Mouse (Mus musculus) cerebellum, adult 11-12 months (tissue): ENCODE data around the gene Sstr3.
A peak's percentile ranks its signal among the peaks of the same experiment; 100 is the strongest.

Source experiments
- DNase-seq: peaks from one replicate; pipeline ENCODE4 v3.0.0; 2022

Gene Sstr3

DNA sequence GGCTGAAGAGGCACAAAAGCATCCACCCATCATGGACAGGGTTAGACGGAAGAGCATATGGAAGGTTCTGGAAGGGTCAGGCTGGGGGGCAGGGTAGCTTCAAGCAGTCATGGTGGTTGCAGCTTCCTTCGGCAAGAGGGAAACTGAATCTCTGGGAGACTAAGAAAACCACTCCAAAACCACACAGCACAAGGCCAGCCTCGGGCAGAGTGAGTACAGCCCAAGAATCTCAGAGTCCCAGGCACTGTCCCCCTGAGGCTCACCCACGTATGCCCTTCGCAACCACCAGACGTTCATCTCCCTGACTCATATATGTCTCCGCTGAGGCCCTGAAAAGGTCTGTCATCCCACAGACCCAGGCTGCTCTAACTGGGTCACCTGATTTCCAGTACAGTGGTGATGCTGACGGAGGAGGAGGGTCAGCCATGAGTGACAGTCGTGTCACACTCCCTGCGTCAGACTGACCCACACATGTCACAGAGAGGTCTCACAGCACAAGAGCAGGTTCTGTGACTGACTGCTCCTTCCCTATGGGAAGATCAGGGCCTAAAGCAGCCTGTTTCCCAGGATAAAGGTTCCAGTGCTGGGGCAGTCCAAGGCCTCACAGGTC is 51.0 kb downstream of the Sstr3 start:
- peak; percentile 3 for DNase-seq

DNA sequence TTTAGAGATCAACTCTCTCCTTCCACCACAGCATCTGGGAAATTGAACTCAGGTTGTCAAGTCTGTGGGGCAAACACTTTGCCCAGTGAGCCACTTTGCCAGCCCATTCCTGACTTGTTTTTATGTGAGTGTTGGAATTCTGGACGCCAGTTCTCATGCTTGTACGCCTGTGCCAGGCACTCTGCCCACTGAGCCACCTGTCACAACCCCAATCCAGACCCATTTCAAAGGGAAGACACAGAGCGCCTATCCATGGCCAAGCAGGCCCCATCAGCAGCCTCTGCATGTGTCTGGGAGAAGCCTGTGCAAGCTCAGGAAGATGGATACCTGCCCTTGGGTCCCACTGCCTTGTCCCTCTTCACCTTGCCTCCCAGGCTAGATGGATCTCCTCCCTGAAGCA is 53.2 kb downstream of the Sstr3 start:
- DNase-seq, result peak; percentile 42

DNA sequence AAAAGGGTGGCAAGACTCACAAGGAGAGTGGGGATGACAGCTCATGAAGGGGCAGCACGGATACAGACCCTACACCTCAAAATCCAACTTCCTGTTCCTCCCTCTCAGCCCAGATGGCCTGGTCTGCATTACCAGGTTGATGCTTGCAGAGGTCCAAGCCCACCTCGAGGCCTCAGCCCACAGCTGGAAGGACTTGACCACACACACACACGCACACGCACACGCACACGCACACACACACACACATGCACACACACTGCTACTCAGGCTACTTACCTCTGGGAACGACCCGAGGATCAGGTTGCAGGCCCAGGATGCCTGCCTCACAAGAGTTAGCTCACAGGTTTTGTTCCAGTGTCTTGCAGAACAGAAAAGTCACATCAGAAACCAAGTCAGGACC is 54.6 kb downstream of the Sstr3 start:
- no peak for DNase-seq

DNA sequence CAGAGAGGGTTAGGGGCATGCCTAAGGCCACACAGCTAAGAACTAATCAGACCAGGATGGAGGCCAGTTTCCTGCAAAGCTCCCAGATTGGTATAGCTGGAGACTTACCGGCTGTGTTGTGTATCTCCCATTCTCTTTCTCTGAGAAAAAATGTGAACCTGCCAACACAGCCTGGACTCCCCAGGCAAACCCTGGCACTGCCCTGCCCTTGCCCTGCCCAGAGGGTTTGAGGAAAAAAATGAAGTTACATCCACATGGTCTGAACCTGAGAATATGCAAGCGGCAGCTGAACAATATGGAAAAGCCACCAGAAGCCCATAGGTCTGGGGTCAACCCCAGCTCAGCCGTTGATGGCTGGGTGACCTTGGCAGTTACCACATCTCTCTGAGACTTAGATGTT is 55.2 kb downstream of the Sstr3 start:
- DNase-seq, result peak; percentile 77

DNA sequence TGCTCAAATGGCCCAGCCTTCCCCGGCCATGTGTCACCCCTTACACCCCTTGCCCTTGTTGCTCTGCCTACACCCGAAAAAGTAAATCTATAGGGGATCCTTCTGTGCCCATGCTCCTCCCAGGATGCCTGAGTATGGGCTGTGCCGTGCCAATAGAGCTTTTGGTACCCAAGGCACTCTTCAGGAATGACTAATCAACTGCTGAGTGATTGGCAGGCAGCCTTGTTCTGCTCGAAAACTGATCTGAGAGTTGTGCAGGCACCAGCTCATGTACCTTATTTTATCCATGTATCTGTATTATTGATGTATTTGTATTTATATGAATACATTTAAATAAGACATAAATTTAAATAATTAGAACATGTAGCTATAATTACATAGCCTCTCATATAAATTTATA is 57.4 kb downstream of the Sstr3 start:
- DNase-seq, result no peak
